Mouse (Mus musculus) ES-Bruce4 (cell line): ENCODE data around the gene Gm11437.

Experiments
- CTCF ChIP-seq: IDR thresholded peaks from one replicate; pipeline ENCODE4 v1.8.1; 2011; ENCODE audit warnings: low read depth, low read length
- EP300 ChIP-seq: IDR thresholded peaks from 2 replicates; pipeline ENCODE4 v1.6.1; 2011; ENCODE audit warnings: low read depth, low read length; ENCODE audit not compliant: insufficient read depth
- POLR2A ChIP-seq: IDR thresholded peaks from one replicate; pipeline ENCODE4 v1.8.1; 2011; ENCODE audit warnings: low read length; ENCODE audit not compliant: insufficient read depth

DNA sequence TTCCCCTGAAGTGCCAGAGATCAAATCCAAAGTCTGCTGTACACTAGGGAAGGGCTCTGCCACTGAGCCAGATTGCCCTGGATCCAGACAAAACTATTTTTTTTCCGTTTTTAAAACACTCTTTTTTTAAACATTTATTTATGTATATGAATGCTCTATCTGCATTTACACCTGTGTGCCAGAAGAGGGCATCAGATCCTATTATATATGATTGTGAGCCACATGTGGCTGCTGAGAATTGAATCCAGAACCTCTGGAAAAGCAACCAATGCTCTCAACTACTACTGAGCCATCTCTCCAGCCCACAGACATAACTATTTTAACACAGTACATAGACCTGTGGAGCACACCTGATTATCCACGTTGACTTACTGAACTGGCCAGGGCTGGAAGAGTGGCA lies 51.1 kb downstream of the Gm11437 start:
- no peak for TF ChIP-seq POLR2A
- TF ChIP-seq EP300, result no peak
- no peak for TF ChIP-seq CTCF
